Mouse (Mus musculus): ENCODE data around the gene Vasn.

DNA sequence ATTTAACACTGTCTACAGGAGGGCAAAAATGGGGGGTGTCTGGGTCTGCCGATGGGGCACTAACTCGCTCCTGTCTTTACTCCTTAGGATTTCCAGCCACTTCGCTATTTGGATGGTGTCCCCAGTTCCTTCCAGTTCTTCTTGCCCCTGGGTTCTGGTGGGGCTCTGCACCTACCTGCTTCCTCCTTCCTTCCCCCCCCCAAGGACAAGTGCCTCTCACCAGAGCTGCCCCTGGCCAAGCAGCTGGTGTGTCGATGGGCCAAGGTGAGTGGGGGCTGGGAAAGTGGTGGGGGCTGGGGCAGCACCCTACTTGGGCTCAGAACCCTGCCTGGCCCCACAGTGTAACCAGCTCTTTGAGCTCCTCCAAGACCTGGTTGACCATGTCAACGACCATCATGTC, 28.5 kb upstream of the Vasn start:
- TF ChIP-seq CTCF (IDR thresholded peaks at IDR 0.05; ENCODE audit: low read depth) (no peak), EP300 (optimal IDR thresholded peaks at IDR 0.05) (no peak)
